Mouse (Mus musculus) bone marrow macrophage, adult 2 months (primary cell): ENCODE data around the gene Ube4b.

Experiments used
- CTCF ChIP-seq: IDR thresholded peaks from 2 replicates; pipeline ENCODE4 v1.5.1; 2012; ENCODE audit warnings: low read depth, mild to moderate bottlenecking, low read length, moderate library complexity
- POLR2A ChIP-seq: IDR thresholded peaks from 2 replicates; pipeline ENCODE4 v1.6.1; 2012; ENCODE audit warnings: mild to moderate bottlenecking, low read depth, low read length, borderline replicate concordance

GRCm38 (mm10) chr4:149330495-149330894 lies 96.1 kb downstream of the Ube4b start:
- TF ChIP-seq CTCF (peak; percentile 31; the same call in 1 of the 2 replicates), POLR2A (no peak)
